Mouse (Mus musculus) midbrain, embryonic 12.5 days (tissue): ENCODE measurements at regions not wholly inside any gene's neighbourhood (a gene's known extent, or its start where the extent isn't known, plus 50 kb on each side); places are given as distances from the start of the nearest gene placed in this dataset.
"Not testable (repeated sequence)": the region's sequence is repeated elsewhere in the genome, so short reads cannot be mapped to it uniquely, and the experiment has no call there.

Experiments
- ATAC-seq: fragments of 200-750 bp; cut with Nextera tagmentation; 2 replicates; pipeline ENCODE4 v1.8.0; 2017; ENCODE audit warnings: low read depth, moderate TSS enrichment, moderate library complexity; ENCODE audit not compliant: low FRiP score
- H3K27ac ChIP-seq: fragments of 300-500 bp; sonication (generic); replicated peaks from 2 replicates; pipeline ENCODE4 v1.5.1; 2016; ENCODE audit warnings: mild to moderate bottlenecking
- H3K27me3 ChIP-seq: fragments of 300-500 bp; sonication (generic); 2 replicates; pipeline ENCODE4 v1.6.1; 2016; ENCODE audit warnings: mild to moderate bottlenecking
- H3K36me3 ChIP-seq: fragments of 300-500 bp; sonication (generic); 2 replicates; pipeline ENCODE4 v1.6.1; 2016
- H3K4me1 ChIP-seq: fragments of 300-500 bp; sonication (generic); 2 replicates; pipeline ENCODE4 v1.6.1; 2016
- H3K4me2 ChIP-seq: fragments of 300-500 bp; sonication (generic); replicated peaks from 2 replicates; pipeline ENCODE4 v1.6.1; 2016; ENCODE audit warnings: mild to moderate bottlenecking, moderate library complexity
- H3K4me3 ChIP-seq: fragments of 300-500 bp; sonication (generic); 2 replicates; pipeline ENCODE4 v1.5.1; 2016; ENCODE audit warnings: mild to moderate bottlenecking
- H3K9ac ChIP-seq: fragments of 300-500 bp; sonication (generic); replicated peaks from 2 replicates; pipeline ENCODE4 v1.6.1; 2016; ENCODE audit warnings: mild to moderate bottlenecking, moderate library complexity
- H3K9me3 ChIP-seq: fragments of 300-500 bp; sonication (generic); 2 replicates; pipeline ENCODE4 v1.6.1; 2016; ENCODE audit warnings: mild to moderate bottlenecking
- WGBS: fragments of 180-500 bp; shearing (Covaris S2); methylation state at CpG from one replicate; pipeline ENCODE4 v1.1.7; 2016; 5-methylcytosine and 5-hydroxymethylcytosine counted together

GRCm38 (mm10) chr13:46023187-46023586, 58.4 kb upstream of the Atxn1 start:
- no peak for ATAC-seq
- peaks cover 3% of the 10 kb centered on the region; the same call in 1 of the 2 replicates for H3K9me3 ChIP-seq
- H3K4me2 ChIP-seq, result no peak overlapping the region
- H3K27ac ChIP-seq, result no peak overlapping the region
- H3K27me3 ChIP-seq, result peaks cover 3% of the 10 kb centered on the region
- no peak overlapping the region for H3K4me3 ChIP-seq
- no peaks in the 10 kb centered on the region for H3K36me3 ChIP-seq
- H3K9ac ChIP-seq, result no peak overlapping the region
- peaks cover 25% of the 10 kb centered on the region for H3K4me1 ChIP-seq
- WGBS, result 46% methylated on average over 5 of the region's 5 CpGs

DNA sequence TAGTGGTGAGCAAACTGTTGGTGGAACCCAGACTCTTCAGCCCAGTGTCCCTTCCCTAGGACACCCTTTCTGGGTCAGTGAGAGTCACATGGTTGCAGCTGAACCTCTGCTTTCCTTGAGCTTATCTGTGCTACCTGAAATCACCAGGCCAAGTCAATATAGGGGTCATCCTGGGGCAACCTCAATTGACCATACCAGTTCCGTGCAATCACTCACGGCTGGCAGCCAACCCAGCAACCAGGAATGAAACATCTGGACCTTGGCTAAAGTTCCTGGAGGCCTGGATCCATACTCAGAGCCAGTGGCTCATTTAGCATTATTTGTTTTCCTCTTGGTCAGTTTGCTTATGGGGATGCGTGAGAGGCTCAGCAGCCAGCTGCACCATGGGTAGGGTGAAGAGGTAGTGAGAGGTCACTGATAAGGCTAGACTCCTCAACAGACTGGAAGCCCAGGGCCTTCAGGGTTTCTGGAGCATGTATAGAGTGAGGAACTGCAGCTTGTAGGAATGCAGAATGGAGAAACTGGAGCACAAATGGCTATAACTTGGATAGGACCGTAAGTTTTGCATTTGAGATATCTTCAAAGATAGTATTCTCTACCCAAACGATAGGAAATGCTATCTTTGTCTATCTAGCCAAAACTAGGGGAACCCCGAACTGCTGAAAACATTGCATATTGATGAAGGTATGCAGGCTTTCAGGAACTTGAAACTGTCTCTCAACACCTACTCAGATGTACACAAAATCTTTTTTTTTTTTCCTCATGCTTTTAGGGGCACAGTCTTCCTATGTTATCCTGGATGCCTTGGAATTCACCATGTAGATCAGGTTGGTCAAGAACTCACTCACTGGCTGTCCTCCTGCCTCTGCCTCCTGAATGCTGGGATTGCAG, 56.4 kb upstream of the Atxn1 start:
- H3K36me3 ChIP-seq, result no peaks in the 10 kb centered on the region
- WGBS, result 92% methylated on average over 6 of the region's 6 CpGs
- H3K27ac ChIP-seq, result no peak overlapping the region
- peaks cover 3% of the 10 kb centered on the region for H3K27me3 ChIP-seq
- peaks cover 24% of the 10 kb centered on the region for H3K4me1 ChIP-seq
- H3K4me2 ChIP-seq, result no peak overlapping the region
- H3K4me3 ChIP-seq, result no peak overlapping the region
- ATAC-seq, result no peak
- no peaks in the 10 kb centered on the region for H3K9me3 ChIP-seq
- H3K9ac ChIP-seq, result no peak overlapping the region

DNA sequence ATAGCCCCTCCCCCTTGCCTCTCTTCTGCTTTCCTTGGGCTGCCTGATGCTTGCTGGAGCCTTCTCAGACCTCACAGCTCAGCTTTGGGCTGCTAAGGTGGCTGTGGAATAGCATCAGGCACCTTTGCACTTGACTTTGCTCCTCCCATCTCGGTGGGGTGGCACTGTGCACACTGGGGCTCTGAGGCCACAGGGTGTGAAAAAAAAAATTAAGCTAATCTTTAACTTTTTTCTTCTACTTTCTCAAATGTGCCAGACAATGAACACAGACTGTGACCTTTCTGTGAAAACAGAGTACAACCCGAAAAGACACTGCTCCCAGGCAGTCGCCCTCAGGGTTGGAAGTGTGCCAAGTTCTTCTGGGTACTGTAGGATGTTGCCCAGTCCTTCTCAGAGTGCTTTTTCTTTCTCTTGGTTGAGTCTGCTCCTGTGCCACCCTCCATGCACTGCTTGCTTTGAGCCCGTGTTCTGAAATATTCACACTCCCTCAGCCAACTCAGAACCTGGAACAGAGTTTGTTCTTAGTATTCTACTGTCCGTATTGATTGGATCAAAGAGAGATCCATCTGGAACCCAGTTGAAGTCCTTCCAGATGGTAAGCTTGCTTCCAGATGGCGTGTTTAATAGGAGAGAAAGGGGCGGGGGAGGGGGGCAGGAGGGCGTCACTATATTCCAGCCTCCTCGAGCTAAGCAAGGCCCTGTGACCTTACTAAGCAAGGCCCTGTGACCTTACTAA, 54.8 kb upstream of the Atxn1 start:
- ATAC-seq, result no peak
- H3K27me3 ChIP-seq, result no peaks in the 10 kb centered on the region; the same call in 1 of the 2 replicates

DNA sequence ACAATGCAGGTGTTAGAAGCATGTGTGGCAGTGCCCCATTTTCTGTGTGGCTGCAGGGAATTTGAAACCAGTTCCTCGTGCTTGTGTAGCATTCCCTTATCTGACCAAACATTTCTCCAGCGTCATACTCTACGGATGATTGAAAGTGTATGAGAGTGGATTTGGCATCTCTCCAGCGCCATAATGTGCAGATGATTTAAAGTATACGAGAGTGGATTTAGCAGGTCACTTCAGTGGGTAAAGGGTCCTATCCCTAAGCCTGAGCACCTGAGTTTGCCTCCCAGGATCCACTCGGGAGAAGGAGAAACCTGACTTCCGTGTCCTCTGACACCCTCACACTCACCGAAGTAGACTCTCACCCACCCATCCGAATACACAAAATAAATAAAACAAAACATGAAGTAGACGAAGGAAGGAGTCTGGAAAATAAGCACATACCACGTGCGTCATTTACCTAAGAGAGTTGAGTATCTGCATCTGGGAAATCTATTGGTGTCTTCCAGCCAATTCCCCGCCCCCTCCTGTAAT, 54.2 kb upstream of the Atxn1 start:
- no peaks in the 10 kb centered on the region; the same call in 1 of the 2 replicates for H3K27me3 ChIP-seq
- no peak overlapping the region for H3K4me3 ChIP-seq
- no peak overlapping the region for H3K9ac ChIP-seq
- H3K27ac ChIP-seq, result no peak overlapping the region
- peaks cover 22% of the 10 kb centered on the region for H3K4me1 ChIP-seq
- no peak overlapping the region for H3K4me2 ChIP-seq
- 82% methylated on average over 13 of the region's 13 CpGs for WGBS
- H3K9me3 ChIP-seq, result no peaks in the 10 kb centered on the region
- no peaks in the 10 kb centered on the region for H3K36me3 ChIP-seq
- ATAC-seq, result no peak

More for the DNA sequence above, 54.8 kb upstream of the Atxn1 start:
- Histone ChIP-seq H3K9me3 (no peaks in the 10 kb centered on the region), H3K9ac (no peak overlapping the region), H3K36me3 (no peaks in the 10 kb centered on the region), H3K27ac (no peak overlapping the region), H3K4me3 (no peak overlapping the region), H3K4me2 (no peak overlapping the region), H3K4me1 (peaks cover 22% of the 10 kb centered on the region)
- WGBS, result 34% methylated on average over 9 of the region's 9 CpGs

GRCm38 (mm10) chr13:46017742-46018141, 52.9 kb upstream of the Atxn1 start:
- Histone ChIP-seq H3K27me3 (no peaks in the 10 kb centered on the region; the same call in 1 of the 2 replicates), H3K4me1 (peaks cover 10% of the 10 kb centered on the region), H3K27ac (no peak overlapping the region), H3K9me3 (no peaks in the 10 kb centered on the region), H3K9ac (no peak overlapping the region), H3K4me2 (no peak overlapping the region), H3K4me3 (no peak overlapping the region), H3K36me3 (no peaks in the 10 kb centered on the region)
- no peak for ATAC-seq
- WGBS, result 96% methylated on average over 5 of the region's 5 CpGs

- H3K4me3 ChIP-seq, H3K27ac ChIP-seq, H3K9me3 ChIP-seq, H3K27me3 ChIP-seq, H3K9ac ChIP-seq, H3K4me2 ChIP-seq, H3K36me3 ChIP-seq, ATAC-seq, H3K4me1 ChIP-seq: not testable (repeated sequence)
- whole genome bisulfite sequencing, result 87% methylated on average over 2 of the region's 2 CpGs
These were observed 52.2 kb upstream of the Atxn1 start for GRCm38 (mm10) chr13:46017011-46017410.

DNA sequence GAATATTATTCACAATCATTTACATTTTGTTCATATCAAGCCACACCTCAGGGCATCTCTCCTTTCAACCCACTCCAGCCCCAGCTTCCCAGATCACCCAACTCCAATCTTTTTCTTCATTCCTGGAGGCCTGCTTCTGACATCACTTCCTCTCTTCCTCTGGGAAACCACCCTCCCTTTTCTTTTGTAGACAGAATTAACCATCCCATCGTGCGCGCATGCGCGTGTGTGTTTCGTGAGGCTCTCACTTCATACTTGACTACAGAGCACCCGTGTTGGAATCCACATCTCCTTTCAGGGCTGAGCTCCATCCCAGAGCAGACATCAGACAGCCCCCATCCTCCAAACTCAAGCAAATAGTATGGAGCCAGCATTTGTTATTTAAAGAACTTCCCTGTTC, 50.4 kb upstream of the Atxn1 start:
- no peak overlapping the region for H3K4me2 ChIP-seq
- no peaks in the 10 kb centered on the region for H3K9me3 ChIP-seq
- no peak overlapping the region for H3K9ac ChIP-seq
- no peaks in the 10 kb centered on the region for H3K36me3 ChIP-seq
- no peak overlapping the region for H3K27ac ChIP-seq
- no peaks in the 10 kb centered on the region for H3K27me3 ChIP-seq
- peaks cover 8% of the 10 kb centered on the region for H3K4me1 ChIP-seq
- WGBS, result 86% methylated on average over 7 of the region's 7 CpGs
- ATAC-seq, result no peak
- H3K4me3 ChIP-seq, result no peak overlapping the region

DNA sequence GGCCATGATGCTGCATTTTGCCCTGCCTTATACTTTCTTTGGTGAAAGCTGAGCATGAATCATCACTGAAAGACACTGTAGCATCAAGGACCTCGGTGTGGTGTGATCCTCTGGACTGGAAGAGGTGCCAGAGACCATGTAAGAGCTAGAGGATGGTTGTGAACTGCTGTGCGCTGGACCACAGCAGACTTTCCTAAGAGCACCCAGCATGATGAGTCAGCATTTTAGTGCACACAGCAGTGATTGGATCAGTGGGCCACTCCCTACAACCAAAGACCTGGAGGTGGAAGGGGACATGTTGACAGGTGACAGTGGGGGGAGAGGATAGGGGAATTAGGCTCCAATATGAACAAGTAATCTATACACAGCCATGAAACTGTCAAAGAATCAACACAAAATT, 49.8 kb upstream of the Atxn1 start:
- Histone ChIP-seq H3K27me3 (no peaks in the 10 kb centered on the region), H3K4me1 (peaks cover 5% of the 10 kb centered on the region), H3K9me3 (no peaks in the 10 kb centered on the region), H3K4me3 (no peak overlapping the region), H3K4me2 (no peak overlapping the region), H3K36me3 (no peaks in the 10 kb centered on the region), H3K9ac (no peak overlapping the region), H3K27ac (no peak overlapping the region)
- ATAC-seq, result no peak
- 81% methylated on average over 2 of the region's 2 CpGs for WGBS
